In the genomic region with DNA sequence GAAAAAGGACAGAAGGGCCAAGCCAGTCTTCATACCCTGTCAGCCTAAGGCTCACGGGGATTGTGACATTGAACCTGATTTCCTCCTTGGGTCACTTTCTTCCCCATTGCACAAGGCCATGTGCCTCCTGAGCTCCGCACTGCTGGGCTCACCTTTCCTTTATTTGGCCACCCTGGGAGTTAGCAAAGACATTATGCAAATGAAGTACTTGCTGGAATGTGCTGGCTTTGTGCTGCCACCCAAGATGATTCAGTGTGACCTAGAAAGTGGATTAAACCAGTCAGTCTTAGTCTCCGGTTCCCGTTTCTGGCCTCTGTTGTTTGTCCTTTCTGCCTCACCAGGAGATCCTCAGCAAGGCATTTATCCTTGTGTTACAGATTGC, we compare ENCODE assay signal across 11 mouse cellular contexts. TPM values are rescaled to one million over a fixed set of nuclear protein-coding genes. Genes with fewer than 3 reads are reported as not detected.
DNase-seq lines count a peak whose midpoint lies in the region; ATAC-seq and TF ChIP-seq lines count a peak whose summit lies in the region.
"Had no signal": no experiment of that assay in that cellular context is flagged by ENCODE, and none has a peak within 500 bp of the region (broad histone marks: within the 10 kb centered on the region; RNA-seq: fewer than 3 reads in every experiment).

No protein-coding gene starts in this region.

- no peaks in the 10 kb centered on the region for H3K36me3 ChIP-seq in midbrain, embryonic 11.5 days (ENCODE audit: control insufficient read depth, insufficient read depth, low read length)
- H3K36me3 ChIP-seq in midbrain, embryonic 13.5 days, result no peaks in the 10 kb centered on the region
- no peaks in the 10 kb centered on the region for H3K36me3 ChIP-seq in kidney, postnatal 0 days (ENCODE audit: insufficient read depth, low read length)
- H3K36me3 ChIP-seq: heart, embryonic 15.5 days; limb, embryonic 13.5 days had no signal

- H3K27ac ChIP-seq in midbrain, embryonic 11.5 days (ENCODE audit: low read depth, low read length), result no peak overlapping the region
- H3K27ac ChIP-seq in midbrain, embryonic 13.5 days, result no peak overlapping the region
- H3K27ac ChIP-seq in kidney, postnatal 0 days, result peak overlapping the region; percentile 72
- H3K27ac ChIP-seq: heart, embryonic 15.5 days; hindbrain, postnatal 0 days; limb, embryonic 13.5 days had no signal

- no peak overlapping the region for H3K9ac ChIP-seq in midbrain, embryonic 11.5 days (ENCODE audit: low read length)
- H3K9ac ChIP-seq in midbrain, embryonic 13.5 days (replicated peaks), result no peak overlapping the region
- H3K9ac ChIP-seq in kidney, postnatal 0 days (ENCODE audit: low read depth, low read length), result no peak overlapping the region
- H3K9ac ChIP-seq: heart, embryonic 15.5 days; limb, embryonic 13.5 days had no signal

- 0 out of 2 replicates have a peak, but pooled peaks have one; percentile 35 for ATAC-seq in midbrain, embryonic 11.5 days (ENCODE audit: low FRiP score)
- ATAC-seq in midbrain, embryonic 13.5 days, result no peak
- ATAC-seq in kidney, postnatal 0 days (replicated peaks; ENCODE audit: low FRiP score, low read depth), result peak; percentile 91
- ATAC-seq: hindbrain, postnatal 0 days had no signal

- no peaks in the 10 kb centered on the region for H3K9me3 ChIP-seq in midbrain, embryonic 11.5 days (ENCODE audit: control insufficient read depth, low read length)
- H3K9me3 ChIP-seq in midbrain, embryonic 13.5 days, result no peaks in the 10 kb centered on the region
- no peaks in the 10 kb centered on the region for H3K9me3 ChIP-seq in kidney, postnatal 0 days (replicated peaks; ENCODE audit: low read length)
- H3K9me3 ChIP-seq: heart, embryonic 15.5 days; limb, embryonic 13.5 days had no signal

- no peak for TF ChIP-seq CTCF in kidney, postnatal 0 days (IDR thresholded peaks at IDR 0.05; ENCODE audit: low read depth)

- no peak overlapping the region for H3K4me2 ChIP-seq in midbrain, embryonic 11.5 days
- no peak overlapping the region for H3K4me2 ChIP-seq in midbrain, embryonic 13.5 days (replicated peaks)
- no peak overlapping the region for H3K4me2 ChIP-seq in kidney, postnatal 0 days (ENCODE audit: low read length)
- H3K4me2 ChIP-seq: heart, embryonic 15.5 days; limb, embryonic 13.5 days had no signal

- peaks cover 7% of the 10 kb centered on the region for H3K4me1 ChIP-seq in midbrain, embryonic 11.5 days (ENCODE audit: control insufficient read depth, insufficient read depth, low read length)
- peaks cover 8% of the 10 kb centered on the region; the same call in 1 of the 2 replicates for H3K4me1 ChIP-seq in midbrain, embryonic 13.5 days (replicated peaks)
- no peaks in the 10 kb centered on the region for H3K4me1 ChIP-seq in kidney, postnatal 0 days (replicated peaks; ENCODE audit: insufficient read depth, low read length)
- H3K4me1 ChIP-seq: limb, embryonic 13.5 days had no signal

- DNase-seq in adrenal gland, adult 2 months, result peak; percentile 52
- DNase-seq in adrenal gland, adult 8-10 months, result no peak
- DNase-seq in midbrain, embryonic 11.5 days (ENCODE audit: low spot score, missing footprints), result no peak
- peak; percentile 55 for DNase-seq in kidney, postnatal 0 days (ENCODE audit: low spot score)
- no peak for DNase-seq in thymus, postnatal 0 days (ENCODE audit: low spot score)
- no peak for DNase-seq in thymus, postnatal 36 days
- no peak for DNase-seq in urinary bladder, postnatal 10 days (ENCODE audit: low spot score)

- no peaks in the 10 kb centered on the region for H3K27me3 ChIP-seq in midbrain, embryonic 11.5 days (ENCODE audit: control insufficient read depth, insufficient read depth, low read length)
- H3K27me3 ChIP-seq in midbrain, embryonic 13.5 days, result no peaks in the 10 kb centered on the region
- H3K27me3 ChIP-seq in kidney, postnatal 0 days (ENCODE audit: insufficient read depth, low read length), result no peaks in the 10 kb centered on the region
- H3K27me3 ChIP-seq: heart, embryonic 15.5 days; limb, embryonic 13.5 days had no signal

- WGBS in midbrain, embryonic 11.5 days, result 16% methylated on average over 4 of the region's 4 CpGs
- 13% methylated on average over 4 of the region's 4 CpGs for WGBS in midbrain, embryonic 13.5 days
- 49% methylated on average over 4 of the region's 4 CpGs for WGBS in kidney, postnatal 0 days

- no peak overlapping the region for H3K4me3 ChIP-seq in midbrain, embryonic 11.5 days (ENCODE audit: low read depth, low read length)
- H3K4me3 ChIP-seq in midbrain, embryonic 13.5 days (replicated peaks), result no peak overlapping the region
- H3K4me3 ChIP-seq in kidney, postnatal 0 days (replicated peaks; ENCODE audit: low read depth, low read length), result no peak overlapping the region
- H3K4me3 ChIP-seq: heart, embryonic 15.5 days; limb, embryonic 13.5 days had no signal

RNA-seq across cellular contexts. Expression of gene Tubb2b, which starts 20.6 kb away (rescaled TPM):
- 1 to 10 TPM; 1.1 to 1.7 TPM for total RNA-seq in adrenal gland, adult 2 months (2021)
- polyA plus RNA-seq in adrenal gland, adult 2 months (2012; rRNA removed), result 1.6 and 4.2 TPM in 2 replicates
- total RNA-seq in adrenal gland, adult 8-10 months (2022), result 1 to 10 TPM in 3 of 4 experiments, under 1 TPM in 1; 0.81 to 3.5 (median 1.5) TPM
- polyA plus RNA-seq in midbrain, embryonic 11.5 days (2014; fragmentation: Nextera tagmentation; extraction: Ambion mirVana), result 307 and 321 TPM in 2 replicates
- 833 and 846 TPM in 2 replicates for polyA plus RNA-seq in midbrain, embryonic 13.5 days (2015; fragmentation: Nextera tagmentation; extraction: Ambion mirVana)
- 24.8 and 28.0 TPM in 2 replicates for polyA plus RNA-seq in kidney, postnatal 0 days (2015; fragmentation: Nextera tagmentation; extraction: Ambion mirVana)
- 34.5 and 37.3 TPM in 2 replicates for polyA plus RNA-seq in thymus, postnatal 0 days (2015; fragmentation: Nextera tagmentation; extraction: Ambion mirVana)

RNA-seq across cellular contexts. Expression of gene Tubb2a, which starts 31.9 kb away (rescaled TPM):
- total RNA-seq in adrenal gland, adult 2 months (2021), result 10 to 100 TPM; 30.1 to 37.2 TPM
- 74.7 and 93.5 TPM in 2 replicates for polyA plus RNA-seq in adrenal gland, adult 2 months (2012; rRNA removed)
- 10 to 100 TPM; 21.4 to 34.1 (median 28.2) TPM for total RNA-seq in adrenal gland, adult 8-10 months (2022)
- 398 and 417 TPM in 2 replicates for polyA plus RNA-seq in midbrain, embryonic 11.5 days (2014; fragmentation: Nextera tagmentation; extraction: Ambion mirVana)
- 1,655 and 1,711 TPM in 2 replicates for polyA plus RNA-seq in midbrain, embryonic 13.5 days (2015; fragmentation: Nextera tagmentation; extraction: Ambion mirVana)
- polyA plus RNA-seq in kidney, postnatal 0 days (2015; fragmentation: Nextera tagmentation; extraction: Ambion mirVana), result 169 and 170 TPM in 2 replicates
- 204 and 248 TPM in 2 replicates for polyA plus RNA-seq in thymus, postnatal 0 days (2015; fragmentation: Nextera tagmentation; extraction: Ambion mirVana)

RNA-seq across cellular contexts. Expression of gene Psmg4, which starts 53.1 kb away (rescaled TPM):
- 10 to 100 TPM; 30.4 to 36.3 TPM for total RNA-seq in adrenal gland, adult 2 months (2021)
- 109 and 110 TPM in 2 replicates for polyA plus RNA-seq in adrenal gland, adult 2 months (2012; rRNA removed)
- 10 to 100 TPM; 28.6 to 39.3 (median 31.2) TPM for total RNA-seq in adrenal gland, adult 8-10 months (2022)
- 115 and 120 TPM in 2 replicates for polyA plus RNA-seq in midbrain, embryonic 11.5 days (2014; fragmentation: Nextera tagmentation; extraction: Ambion mirVana)
- 92.5 and 94.6 TPM in 2 replicates for polyA plus RNA-seq in midbrain, embryonic 13.5 days (2015; fragmentation: Nextera tagmentation; extraction: Ambion mirVana)
- polyA plus RNA-seq in kidney, postnatal 0 days (2015; fragmentation: Nextera tagmentation; extraction: Ambion mirVana), result 110 and 117 TPM in 2 replicates
- polyA plus RNA-seq in thymus, postnatal 0 days (2015; fragmentation: Nextera tagmentation; extraction: Ambion mirVana), result 158 and 174 TPM in 2 replicates

Comparison
In these comparisons a context has a peak if more than half of its experiments do, and no peak if none do; other contexts are left out.
1. DNase-seq: peak in adrenal gland, adult 2 months (single experiment) and kidney, postnatal 0 days (single experiment); none in adrenal gland, adult 8-10 months (single experiment), midbrain, embryonic 11.5 days (single experiment), thymus, postnatal 0 days (single experiment), thymus, postnatal 36 days (0 of 2) and urinary bladder, postnatal 10 days (single experiment).